Mouse (Mus musculus) 3T3-L1 (cell line): Measurements from ENCODE around the gene Ankrd45.
"Not testable (repeated sequence)": the region's sequence is repeated elsewhere in the genome, so short reads cannot be mapped to it uniquely, and the experiment has no call there.

Experiments
- DNase-seq: peaks from one replicate; pipeline ENCODE4 v3.0.0-alpha.2; 2015; ENCODE audit warnings: low read depth, low spot score

Gene Ankrd45

DNA sequence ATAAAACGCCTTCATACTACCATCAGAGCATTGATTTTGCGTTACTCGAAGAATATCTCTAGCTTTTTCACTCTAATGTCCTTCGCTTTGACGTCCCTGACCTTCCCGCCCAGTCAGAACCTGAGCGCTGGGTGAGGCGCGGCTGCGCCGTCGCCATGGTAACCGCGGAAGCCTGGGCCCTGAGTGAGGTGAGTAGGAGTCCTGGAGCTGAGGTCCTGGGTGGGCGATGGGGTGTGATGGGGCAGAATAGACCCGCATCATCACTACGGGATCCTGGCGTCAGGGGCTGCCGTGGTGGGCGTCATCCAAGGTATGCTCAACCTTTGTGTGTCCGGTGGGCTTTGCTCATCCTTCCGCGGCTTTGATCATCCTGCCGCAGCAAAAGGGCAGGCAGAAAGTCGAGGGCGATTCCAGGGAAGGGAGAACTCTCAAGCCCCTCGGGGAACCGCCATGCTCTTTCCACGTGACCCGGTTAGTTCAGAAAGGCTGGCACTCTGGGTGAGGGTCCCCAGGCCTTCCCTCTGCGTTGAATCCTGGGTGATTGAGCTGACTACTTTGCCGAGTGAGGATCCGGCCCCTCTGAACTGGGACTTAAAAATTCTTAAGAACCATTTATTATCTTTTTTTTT, at the start of gene Ankrd45:
Gene Ankrd45 (plus strand): TSS at position 161 of the 629 bp plus-strand sequence.
- DNase-seq: no peak

GRCm38 (mm10) chr1:161099721-161100405, 42.6 kb upstream of the Ankrd45 start:
- DNase-seq: no peak

- DNase-seq: no peak
Observed at GRCm38 (mm10) chr1:161103842-161104241, 38.6 kb upstream of the Ankrd45 start.

GRCm38 (mm10) chr1:161109216-161109615, 33.3 kb upstream of the Ankrd45 start:
- no peak for DNase-seq

DNA sequence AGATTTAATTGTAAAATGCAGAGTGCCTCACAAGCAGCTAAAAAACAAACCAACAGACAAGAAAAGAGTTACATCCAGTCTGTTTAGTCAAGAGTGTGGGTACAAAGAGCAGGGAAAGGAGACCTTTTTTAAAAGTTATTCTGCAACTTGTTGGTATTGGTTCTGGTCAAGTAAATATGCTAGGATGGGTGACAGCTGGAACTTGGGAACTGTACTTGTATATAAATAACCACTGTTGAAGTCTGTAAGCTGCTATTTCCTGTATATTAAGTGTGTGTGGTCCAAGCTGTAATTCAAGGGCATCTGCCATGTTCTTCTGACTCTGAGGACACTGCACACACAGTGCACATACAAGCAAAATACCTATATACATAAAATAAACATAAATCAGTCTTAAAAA, 27.9 kb upstream of the Ankrd45 start:
- DNase-seq: no peak

GRCm38 (mm10) chr1:161122661-161123418, 19.7 kb upstream of the Ankrd45 start:
- DNase-seq: no peak

GRCm38 (mm10) chr1:161126461-161126860, 16.0 kb upstream of the Ankrd45 start:
- DNase-seq: no peak

DNA sequence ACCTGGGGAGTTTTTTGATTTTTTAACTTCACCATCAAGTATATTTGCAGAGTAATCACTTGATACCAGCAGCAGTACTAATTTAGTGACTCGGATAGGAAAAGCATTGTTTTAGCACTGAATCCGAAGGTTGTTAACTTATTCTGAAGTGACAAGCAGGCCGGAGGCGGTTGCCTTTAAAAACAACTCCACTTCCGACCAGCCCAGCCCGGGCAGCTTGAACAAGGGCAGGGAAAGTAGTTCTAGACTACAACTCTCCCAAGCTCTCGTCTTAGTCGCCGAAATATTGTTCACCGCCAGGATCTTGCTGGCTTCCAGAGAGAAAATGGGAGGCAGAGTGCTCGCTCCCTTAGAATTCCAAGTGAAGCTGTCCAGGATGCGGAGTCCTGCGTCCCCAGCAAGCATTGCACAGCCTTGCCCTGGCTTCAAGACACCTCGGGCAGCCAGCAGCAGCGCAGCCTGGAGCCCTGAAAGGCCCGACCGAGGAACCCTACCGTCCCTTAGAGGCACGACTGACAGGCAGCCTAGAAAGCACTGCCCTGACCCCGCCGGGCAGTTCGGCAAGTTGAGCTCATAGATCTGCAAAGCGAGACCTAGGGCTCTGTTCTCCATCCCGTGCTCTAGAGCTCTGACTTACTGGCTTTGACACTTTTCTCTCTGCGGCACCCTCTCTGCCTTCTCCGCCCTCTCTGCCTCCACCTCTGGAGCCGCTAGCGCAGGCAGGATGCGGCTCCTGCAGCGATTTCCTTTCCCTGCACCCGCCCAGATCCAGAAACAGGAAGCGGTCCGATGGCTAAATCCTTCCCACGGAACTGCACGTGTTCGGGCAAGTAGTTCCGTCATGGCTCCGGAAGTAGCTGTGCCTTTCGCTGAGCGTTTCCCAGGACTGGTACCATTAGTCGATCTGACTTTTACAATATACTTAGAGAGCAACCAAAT, 11.5 kb upstream of the Ankrd45 start, which contains the start of gene Klhl20:
Gene Klhl20 (minus strand): TSS at position 786 of the 939 bp plus-strand sequence.
- peak; percentile 97 for DNase-seq

GRCm38 (mm10) chr1:161139496-161139895, 3.0 kb upstream of the Ankrd45 start:
- no peak for DNase-seq

DNA sequence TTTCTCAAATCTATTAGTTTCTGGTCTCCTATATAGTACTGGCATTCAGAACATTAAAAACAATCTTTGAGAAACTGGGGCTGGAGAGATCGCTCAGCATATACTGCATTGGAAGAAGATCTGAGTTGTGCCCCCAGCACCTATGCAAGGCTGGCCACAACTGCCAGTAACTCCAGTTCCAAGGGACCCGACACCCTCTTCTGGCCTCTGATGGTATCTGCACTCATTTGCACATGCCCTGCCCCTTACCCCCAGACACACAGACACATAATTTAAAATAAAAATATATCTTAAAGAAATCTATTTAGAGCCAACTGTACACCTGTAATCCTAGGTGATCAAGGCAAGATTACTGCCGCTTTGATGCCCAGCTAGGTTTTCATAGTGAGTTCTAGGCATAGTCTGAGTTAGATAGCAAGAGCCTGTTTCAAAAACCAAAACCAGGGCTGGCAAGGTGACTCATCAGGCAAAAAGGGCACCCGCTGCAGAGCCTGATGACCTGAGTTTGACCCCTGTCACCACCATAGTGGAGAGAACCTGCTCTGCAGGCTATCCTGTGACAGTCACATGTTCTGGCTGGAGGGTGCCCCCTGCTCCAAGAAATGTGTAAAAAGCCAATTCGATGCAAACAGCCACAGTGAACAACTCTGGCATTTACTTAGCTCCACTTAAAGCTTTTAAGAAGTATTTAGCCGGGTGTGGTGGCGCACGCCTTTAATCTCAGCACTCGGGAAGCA, 2.3 kb upstream of the Ankrd45 start:
- DNase-seq: peak; percentile 35

DNA sequence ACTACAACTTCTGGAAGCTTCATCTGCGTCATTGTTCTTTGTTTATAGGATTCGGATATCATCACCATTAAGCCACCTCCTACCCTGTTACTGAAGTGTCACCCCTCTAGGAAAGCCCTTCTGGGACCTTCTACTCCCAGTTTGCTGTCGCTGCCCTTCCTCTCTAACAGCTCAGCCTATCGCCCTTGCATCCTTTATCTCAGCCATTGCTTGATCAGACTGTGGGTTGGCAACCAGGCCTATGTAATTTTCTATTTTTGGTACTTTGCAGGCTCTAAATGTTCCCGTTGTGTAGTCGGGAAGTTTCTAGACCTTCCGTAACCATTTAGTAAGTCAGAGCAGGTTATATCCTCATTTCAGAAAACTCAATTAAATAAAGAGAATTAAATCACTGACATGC, 725 bp downstream of the Ankrd45 start:
- no peak for DNase-seq

DNA sequence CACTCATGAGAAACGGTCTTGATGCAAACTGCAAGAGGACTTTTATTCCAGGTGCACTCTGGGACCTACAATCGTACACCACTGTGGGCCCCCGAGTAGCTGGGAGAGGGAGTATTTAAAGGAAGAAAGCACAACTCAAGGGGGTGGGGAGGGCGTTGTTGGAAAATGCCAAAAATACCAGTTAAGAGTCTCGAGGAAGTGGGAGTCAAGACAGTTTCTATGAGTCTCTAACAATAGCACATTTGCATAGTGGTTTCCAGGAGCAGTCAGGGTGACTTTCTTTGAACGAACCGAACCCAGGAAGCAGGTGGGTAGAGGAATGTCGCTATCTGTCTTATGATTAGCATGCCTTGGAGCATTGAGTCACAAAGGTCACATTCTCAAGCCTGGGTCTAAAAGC, 3.1 kb downstream of the Ankrd45 start:
- not testable (repeated sequence) for DNase-seq

- DNase-seq: no peak
Observed at GRCm38 (mm10) chr1:161147888-161148287, 5.4 kb downstream of the Ankrd45 start.

- DNase-seq: peak; percentile 36
Observed at GRCm38 (mm10) chr1:161151098-161151497, 8.6 kb downstream of the Ankrd45 start.

- DNase-seq: no peak
Observed at GRCm38 (mm10) chr1:161156546-161156945, 14.1 kb downstream of the Ankrd45 start.

DNA sequence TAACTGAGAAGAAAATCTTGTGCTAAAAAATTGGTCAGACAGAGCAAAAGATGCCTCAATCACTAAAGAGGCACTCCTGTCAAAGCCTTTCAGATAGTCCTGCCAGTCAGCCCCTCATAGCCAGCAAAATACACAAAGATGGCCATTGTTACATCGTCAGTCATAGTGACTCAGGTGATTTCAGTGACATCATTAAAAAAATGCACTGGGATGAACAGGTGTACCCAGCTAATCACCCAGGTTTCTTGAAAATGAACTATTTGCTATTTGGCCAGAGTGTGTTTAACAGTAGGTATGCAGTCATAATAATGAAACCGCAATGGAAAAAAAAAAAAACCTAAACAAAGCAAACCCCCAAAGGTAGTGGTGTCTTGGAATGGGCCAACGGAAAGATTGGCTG, 16.7 kb downstream of the Ankrd45 start, which contains the start of gene Tex50:
Gene Tex50 (minus strand): TSS at position 101 of the 400 bp plus-strand sequence.
- no peak for DNase-seq

DNA sequence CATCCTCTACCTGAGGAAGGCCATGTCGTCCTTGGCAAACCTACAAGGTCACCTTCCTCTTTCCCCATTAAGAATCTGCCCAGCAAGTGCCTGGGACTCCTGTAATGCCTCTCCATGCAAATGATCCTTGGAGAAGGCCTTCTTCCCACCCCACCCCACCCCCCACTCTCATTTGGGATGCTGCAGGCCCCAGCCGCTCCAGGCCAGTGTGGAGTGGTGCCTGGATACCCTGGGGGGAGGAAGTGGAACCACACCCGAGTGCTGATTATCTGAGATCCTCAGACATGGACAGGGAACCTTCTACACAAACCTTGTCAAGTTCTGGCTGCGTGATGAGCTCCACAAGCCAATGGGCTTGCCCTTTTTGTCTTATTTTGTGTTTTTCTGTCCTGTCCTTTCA, 17.8 kb downstream of the Ankrd45 start:
- DNase-seq: no peak

GRCm38 (mm10) chr1:161170651-161171050, 28.2 kb downstream of the Ankrd45 start:
- DNase-seq: no peak

DNA sequence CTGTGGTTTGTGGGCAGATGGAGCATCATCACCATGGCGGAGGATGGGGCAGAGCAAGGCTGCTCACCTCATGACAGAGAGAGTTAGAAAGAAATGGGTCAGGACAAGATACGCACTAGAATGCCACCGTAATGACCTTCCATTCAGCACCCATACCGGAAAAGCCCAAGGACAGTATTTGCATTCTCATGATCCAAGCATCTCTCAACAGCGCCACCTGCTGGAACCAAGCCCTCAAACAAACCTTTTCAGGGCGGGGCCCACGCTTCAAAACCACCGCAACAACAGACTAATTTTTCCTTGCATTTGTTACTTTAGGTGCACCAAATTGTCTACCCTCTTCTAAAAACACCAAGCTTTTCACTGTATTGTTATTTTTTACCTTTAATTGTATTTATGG, 38.2 kb downstream of the Ankrd45 start:
- peak; percentile 71 for DNase-seq

DNA sequence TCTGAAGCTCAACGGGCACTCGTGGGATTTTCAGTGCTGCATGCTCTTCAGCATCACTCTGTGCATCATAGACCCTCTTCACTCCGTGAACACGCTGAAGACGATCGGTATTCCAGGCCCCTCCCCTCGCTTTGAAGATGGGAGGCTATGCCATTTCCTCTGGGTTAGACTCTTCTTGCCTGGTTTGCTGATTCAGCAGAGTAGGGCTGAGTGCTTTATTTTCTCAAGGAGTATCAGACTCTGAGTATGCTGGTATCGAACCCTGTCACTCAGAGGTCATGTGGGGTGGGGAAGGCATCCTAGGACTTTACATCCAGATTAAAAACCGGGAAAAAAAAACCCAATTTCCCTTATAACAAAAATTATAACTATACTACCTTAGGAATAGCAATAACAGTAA, 39.9 kb downstream of the Ankrd45 start:
- DNase-seq: no peak

GRCm38 (mm10) chr1:161183677-161184076, 41.2 kb downstream of the Ankrd45 start:
- DNase-seq: no peak
